Mouse (Mus musculus) ES-CJ7 (cell line): ENCODE data around the gene Pabpn1l.

Source experiments
- DNase-seq: peaks from one replicate; pipeline ENCODE4 v3.0.0; 2011; ENCODE audit warnings: low read depth, low spot score

The Pabpn1l gene

GRCm38 (mm10) chr8:122622727-122623126 lies at the start of gene Pabpn1l:
Gene Pabpn1l (minus strand): TSS chr8:122622739.
- DNase-seq, result no peak

DNA sequence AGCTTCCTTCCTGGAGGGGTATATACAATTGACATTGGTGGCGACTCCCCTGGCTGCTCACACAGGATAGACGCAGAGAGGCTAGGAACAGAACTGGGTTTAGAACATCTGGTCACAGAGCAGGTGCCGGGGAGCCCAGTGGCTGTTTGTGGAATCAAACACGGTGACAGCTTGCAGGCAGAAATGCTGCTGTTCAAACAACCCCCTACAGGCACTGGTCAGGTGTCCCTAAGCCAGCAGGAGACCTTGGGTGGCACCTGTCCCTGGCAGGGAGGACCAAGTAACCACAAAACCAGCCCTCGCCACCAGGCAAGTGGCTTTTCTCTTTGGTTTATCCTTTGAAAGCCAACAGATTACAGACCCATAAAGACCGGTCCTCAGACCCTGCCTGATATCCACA lies 49.4 kb upstream of the Pabpn1l start:
- no peak for DNase-seq

GRCm38 (mm10) chr8:122670718-122671117 lies 48.2 kb upstream of the Pabpn1l start:
- no peak for DNase-seq

DNA sequence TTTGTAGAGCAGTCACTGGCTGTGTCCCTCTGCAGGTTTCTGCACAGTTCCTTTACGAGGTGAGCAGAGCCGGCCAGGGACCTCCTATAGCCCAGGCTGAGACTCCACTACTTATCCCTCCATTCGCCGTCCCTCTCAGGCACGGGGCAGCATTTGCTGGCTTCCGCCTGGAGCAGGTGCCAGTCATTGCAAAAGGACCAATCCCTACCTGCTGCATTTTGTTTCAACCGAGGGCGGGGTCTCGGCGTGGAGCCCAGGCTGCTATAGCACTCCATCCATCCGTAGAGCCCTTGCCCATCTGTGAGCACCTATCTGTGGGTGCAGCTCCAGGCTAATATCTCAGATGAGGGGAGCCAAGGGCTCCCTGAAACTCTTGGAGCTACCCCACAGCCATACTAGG lies 47.5 kb upstream of the Pabpn1l start:
- DNase-seq, result no peak

DNA sequence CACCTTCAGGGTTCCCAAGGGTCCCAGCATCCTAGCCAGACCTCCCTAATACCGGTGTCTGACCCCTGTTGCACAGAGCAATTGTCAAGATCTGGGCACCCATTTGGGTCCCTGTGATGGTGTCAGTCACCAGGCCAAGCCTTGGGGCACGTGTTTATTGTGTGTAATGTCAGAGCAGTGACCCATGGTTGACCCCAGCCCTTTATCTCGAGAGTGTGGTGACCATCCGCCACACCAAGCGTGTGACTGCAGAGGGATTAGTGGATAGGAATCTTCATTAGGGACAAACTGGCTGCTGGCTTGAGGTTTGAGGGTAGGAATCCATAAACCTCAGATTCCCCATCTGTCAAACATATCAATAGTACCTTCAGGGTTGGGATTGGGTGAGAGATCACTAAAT lies 46.8 kb upstream of the Pabpn1l start:
- DNase-seq, result no peak

DNA sequence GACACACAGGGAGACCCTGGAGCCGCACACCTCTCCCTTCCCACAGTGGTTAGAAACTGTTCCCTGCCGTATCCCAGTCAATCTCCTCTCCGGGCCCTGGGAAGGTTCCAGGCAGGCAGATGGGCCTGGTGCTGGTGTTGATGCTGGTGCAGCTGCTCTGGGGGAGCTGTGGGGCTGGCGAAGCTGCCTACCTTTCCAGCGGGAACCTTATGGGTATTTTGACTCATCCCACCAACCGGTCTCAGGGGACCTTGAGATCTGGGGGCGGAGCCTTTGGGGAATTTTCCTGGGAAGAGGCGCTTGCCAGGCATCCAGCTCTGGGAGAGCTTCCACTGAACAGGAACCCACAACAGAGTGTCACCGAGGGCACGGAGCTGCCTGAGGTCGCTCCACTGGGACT lies 45.3 kb upstream of the Pabpn1l start:
- no peak for DNase-seq

GRCm38 (mm10) chr8:122666827-122667226 lies 44.3 kb upstream of the Pabpn1l start:
- DNase-seq, result no peak

DNA sequence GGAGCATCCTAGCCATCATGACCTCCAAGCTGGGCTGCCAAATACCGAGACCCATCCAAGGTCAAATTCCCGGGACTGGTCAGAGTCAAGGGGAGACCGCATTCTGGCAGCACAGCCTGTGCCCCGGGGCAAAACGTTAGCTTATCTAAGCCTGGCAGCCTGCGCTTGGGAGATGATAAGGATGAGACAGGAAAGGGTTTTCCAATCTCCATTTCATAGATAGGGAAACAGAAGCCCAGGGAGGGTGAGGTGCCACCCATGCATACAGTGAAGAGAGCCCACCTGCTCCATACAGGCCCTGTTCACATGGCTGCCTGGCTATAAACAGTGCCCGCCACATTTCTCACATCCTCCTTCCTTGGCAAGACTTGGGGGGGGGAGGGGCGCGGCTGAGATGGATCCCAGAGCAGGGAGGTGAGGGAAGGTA lies 43.8 kb upstream of the Pabpn1l start:
- peak; percentile 30 for DNase-seq

GRCm38 (mm10) chr8:122665667-122666316 lies 43.3 kb upstream of the Pabpn1l start:
- DNase-seq, result no peak

GRCm38 (mm10) chr8:122665221-122665620 lies 42.7 kb upstream of the Pabpn1l start:
- no peak for DNase-seq

DNA sequence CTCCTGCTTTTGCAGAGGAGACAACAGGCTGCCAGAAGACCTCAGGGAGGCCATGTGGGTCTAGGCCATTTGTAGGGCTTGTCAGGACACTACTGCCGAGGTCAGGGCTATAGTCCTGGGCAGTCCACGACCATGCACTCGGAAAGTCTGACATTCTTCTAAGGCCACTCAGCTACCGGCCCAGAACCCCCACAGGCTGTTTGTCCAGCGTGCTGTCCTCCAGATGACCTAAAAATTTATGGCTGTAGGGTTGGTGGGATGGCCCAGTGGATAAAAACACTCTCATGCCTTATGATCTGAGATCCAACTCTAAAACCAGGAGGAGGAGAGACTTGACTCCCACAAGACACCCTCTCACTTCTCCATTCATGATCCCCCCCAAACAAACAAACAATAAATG lies 41.1 kb upstream of the Pabpn1l start:
- DNase-seq, result no peak

DNA sequence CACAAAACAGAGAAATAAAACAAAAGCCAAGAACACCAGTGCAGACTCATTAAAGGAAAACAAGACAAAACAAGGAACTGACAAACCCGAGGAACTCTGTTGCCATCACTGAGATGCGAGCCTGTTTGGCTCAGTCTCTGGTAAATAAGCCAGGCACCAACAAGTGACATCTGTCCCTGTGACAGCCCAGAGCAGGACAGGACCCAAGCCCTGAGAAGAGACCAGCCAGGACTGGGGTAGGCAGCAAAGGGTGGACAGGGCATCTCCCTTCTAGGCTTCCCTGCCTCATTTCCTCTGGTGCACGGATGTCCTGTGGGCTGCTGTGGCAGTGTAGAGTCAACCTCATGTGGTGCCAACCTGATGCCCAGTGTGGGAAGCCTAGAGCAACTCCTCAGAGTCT lies 40.6 kb upstream of the Pabpn1l start:
- no peak for DNase-seq

DNA sequence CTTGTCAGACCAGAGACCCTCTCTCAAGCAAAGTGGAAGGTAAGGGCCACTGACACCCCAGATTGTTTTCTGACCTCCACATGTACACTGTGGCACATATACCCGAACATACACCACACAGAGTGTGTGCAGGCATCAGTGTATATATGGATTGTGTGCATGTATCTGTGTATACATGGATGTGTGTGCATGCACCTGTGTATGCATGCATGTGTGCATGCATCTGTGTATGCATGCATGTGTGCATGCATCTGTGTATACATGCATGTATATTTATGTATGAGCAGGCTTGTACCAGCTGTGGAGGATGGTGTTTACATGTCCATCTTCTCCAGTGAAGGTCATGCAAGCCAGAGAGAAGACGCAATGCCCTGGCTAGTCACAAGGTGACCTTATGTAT lies 39.4 kb upstream of the Pabpn1l start:
- no peak for DNase-seq

GRCm38 (mm10) chr8:122661138-122661537 lies 38.6 kb upstream of the Pabpn1l start:
- DNase-seq, result no peak

DNA sequence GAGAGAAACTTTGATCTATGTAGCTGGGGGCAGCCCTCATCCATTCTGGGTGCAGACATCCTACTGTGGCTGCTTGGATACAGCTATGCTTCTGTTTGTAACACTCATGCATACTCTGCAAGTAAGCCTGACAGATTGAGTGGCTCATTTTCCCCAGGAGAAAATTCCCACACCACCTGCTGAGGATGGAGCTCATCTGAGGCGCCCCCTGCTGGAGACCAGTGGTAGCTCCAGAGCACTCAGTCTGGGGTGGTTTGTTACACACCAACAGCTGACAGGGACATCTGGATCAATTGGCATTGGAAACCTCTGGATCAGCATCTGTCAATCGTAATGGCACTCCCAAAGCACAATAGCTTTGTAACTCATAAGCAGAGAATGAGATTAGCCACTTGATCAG lies 37.5 kb upstream of the Pabpn1l start:
- DNase-seq, result peak; percentile 32

DNA sequence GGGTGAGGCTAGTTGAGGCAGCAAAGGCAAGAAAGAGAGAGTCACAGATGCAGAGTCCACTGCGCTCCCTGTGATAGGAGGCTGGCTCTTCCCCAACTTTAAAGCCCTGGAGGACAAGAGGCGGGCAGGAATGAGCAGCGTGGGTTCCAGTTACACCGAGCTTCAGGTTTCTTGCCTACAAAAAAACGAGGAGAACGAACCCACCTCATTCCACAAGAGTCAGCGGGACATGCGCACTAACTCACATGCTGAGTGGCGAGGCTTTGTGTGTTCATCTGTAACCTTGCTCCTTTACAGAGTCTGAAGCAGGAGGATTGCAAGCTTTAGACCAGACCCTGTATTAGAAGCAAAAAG lies 36.2 kb upstream of the Pabpn1l start:
- no peak for DNase-seq

DNA sequence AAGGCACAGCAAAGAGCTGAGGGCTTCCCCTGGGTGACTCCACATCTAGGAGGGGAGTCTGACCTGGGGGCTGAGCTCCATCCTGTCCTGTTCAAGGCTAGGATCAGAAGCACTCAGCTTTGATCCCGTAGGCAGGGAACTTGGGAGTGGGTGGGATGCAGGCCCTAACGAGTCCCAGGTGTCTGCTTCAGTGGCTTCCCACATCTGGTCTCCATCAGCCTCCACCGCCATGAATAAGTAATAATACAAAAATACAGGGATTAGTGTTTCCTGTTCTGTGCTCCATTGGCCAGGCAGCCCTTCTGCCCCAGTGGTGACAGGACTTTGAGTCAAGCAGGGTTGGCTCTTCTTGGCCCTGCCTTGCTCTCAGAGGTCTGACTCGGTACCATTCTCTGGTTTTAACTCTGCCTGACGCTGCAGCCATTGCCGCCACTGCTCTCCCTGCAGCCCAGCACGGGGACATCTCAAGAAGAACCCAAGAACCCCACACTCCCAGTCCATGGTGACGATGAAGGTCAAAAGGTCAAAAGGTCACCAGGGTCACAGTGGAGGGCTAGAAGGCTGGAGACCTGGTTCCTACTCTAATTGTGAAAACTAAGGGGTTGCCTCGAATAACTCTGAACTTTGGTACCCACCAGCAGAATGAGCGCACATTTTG lies 35.7 kb upstream of the Pabpn1l start:
- no peak for DNase-seq

DNA sequence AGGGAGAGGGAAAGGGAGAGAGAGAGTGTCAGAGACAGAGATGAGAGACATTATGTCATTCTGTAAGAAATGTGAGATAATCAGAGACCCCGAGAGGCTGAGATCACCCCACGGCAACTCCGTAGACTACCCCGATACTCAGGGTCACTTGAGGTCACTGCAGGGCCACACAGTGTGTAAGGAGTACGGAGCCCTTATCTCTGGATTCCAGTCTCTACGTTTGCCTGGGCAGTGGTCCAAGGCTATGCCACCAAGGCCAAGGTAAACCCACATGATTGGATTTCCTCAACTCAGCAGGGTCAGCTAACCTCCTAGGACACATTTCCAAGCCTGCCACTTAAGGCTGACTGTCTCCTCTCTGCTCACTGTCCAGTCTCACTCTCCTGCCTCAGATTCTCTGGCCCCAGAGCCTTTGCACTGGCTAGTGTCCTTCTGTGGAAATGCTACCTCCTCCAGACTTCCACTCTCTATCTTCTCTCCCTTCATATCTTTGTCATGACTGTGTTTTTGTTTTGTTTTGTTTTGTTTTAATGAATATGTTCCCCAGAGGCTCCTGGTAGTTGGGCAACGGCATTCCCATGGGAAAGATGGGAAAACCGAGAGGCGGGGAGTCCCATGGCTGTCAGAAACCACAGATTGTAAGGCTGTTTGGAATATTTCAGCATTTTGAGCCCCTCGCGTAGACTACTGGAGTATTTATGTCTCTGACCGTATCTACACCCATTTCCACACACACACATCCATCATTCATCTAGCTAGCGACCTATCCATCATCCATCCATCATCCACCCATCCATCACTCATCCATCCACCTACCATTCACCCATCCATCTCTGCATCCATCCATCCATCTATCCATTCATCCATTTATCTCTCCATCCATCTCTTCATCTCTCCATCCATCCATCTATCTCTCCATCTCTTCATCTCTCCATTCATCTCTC lies 33.8 kb upstream of the Pabpn1l start:
- no peak for DNase-seq

- no peak for DNase-seq
Measured at GRCm38 (mm10) chr8:122654768-122655167, 32.2 kb upstream of the Pabpn1l start.

DNA sequence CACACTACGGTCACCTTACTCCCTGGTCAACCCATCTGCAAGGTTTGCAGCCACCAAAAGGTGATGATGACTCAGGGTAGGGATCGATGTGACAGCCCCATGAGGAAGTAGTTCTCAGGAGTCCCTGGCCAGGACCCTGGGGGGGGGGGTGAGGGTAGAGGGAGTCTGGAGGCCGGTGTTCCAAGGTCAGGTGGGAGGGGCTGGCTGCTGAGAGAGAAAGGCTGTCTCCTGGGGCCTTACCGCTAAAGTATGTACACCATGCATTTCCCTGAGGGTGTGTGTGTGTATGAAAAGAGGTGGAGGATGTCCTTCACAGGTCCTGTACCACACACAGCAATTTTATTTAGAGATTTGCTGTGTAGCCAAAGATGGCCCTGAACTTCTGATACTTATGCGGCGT lies 30.1 kb upstream of the Pabpn1l start:
- no peak for DNase-seq

GRCm38 (mm10) chr8:122651326-122651921 lies 28.9 kb upstream of the Pabpn1l start:
- no peak for DNase-seq
